Mouse (Mus musculus): ENCODE results near the gene E130114P18Rik. TPM values are rescaled to one million over a fixed set of nuclear protein-coding genes. Genes with fewer than 3 reads are reported as not detected.

Gene E130114P18Rik
- polyA plus RNA-seq, 1 experiment from 2014 or later: 0.35 TPM

DNA sequence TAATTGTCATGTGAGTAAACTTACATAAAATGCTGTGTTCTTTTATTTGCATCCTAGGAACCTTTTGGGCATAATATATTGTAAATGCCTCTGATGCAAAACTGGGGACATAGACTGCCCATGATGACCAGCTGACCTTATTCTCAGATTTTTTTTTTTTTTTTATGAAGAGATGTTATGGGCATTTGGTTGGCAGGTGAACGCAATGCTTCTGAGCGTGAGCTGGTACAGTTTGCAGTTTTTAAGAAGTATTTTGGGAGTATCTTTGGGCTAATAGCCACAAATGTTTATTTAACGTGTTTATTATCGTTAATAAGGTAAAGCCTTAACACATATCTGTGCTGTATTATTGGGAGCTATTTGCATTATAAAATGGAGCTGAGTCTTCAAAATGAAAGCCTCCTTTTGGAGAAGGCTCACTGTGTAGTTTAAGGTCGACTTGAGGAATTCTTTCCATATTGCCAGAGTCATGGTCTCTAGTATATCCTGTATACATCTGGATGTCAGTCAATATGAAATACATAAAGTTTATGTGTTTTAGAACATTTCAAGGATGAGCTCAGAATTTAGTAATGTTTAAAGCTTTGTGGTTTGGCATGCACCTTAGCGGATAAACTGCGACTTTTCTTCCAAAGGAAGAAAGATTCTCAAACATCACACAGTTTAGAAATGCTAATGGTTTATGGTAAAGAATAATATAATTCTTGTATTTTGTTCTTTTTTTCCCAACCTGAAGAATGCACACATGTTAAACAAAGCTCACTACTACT is 3.0 kb upstream of the E130114P18Rik start:
- Histone ChIP-seq H3K4me1 (ENCODE audit: control insufficient read depth, insufficient read depth, low read length) (no peaks in the 10 kb centered on the region), H3K4me3 (ENCODE audit: low read length) (no peak overlapping the region), H3K27me3 (ENCODE audit: control insufficient read depth, insufficient read depth, low read length) (peaks cover 48% of the 10 kb centered on the region), H3K4me2 (replicated peaks; ENCODE audit: low read depth, low read length) (no peak overlapping the region), H3K9me3 (ENCODE audit: control insufficient read depth, low read length) (no peaks in the 10 kb centered on the region), H3K36me3 (ENCODE audit: control insufficient read depth, insufficient read depth, low read length) (peaks cover 17% of the 10 kb centered on the region; the same call in 1 of the 2 replicates), H3K9ac (ENCODE audit: low read depth, low read length) (no peak overlapping the region), H3K27ac (ENCODE audit: low read depth, low read length) (no peak overlapping the region)
- ATAC-seq (ENCODE audit: low FRiP score, low TSS enrichment): no peak
- WGBS: 79% methylated on average over 7 of the region's 7 CpGs

DNA sequence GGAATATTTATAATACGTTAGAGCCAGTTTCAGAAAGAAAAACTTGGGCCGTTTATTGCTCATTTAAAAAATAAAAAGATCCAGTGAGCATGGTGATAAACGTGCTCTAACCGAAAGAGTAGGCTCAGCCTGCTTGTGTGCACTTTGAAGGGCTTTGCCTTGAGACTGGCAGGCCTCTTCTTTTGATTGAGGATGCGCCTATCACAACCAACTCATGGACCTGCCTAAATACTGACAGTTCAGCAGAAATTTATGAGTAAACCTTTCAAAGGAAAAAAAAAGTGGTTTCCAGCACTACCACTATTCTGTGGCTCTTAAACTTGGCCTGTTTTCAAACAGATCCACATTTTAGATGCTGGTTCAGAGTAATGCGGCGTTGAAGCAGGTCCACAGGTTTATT is 2.1 kb upstream of the E130114P18Rik start:
- H3K27me3 ChIP-seq (ENCODE audit: control insufficient read depth, insufficient read depth, low read length): peaks cover 40% of the 10 kb centered on the region
- H3K9me3 ChIP-seq (ENCODE audit: control insufficient read depth, low read length): no peaks in the 10 kb centered on the region

DNA sequence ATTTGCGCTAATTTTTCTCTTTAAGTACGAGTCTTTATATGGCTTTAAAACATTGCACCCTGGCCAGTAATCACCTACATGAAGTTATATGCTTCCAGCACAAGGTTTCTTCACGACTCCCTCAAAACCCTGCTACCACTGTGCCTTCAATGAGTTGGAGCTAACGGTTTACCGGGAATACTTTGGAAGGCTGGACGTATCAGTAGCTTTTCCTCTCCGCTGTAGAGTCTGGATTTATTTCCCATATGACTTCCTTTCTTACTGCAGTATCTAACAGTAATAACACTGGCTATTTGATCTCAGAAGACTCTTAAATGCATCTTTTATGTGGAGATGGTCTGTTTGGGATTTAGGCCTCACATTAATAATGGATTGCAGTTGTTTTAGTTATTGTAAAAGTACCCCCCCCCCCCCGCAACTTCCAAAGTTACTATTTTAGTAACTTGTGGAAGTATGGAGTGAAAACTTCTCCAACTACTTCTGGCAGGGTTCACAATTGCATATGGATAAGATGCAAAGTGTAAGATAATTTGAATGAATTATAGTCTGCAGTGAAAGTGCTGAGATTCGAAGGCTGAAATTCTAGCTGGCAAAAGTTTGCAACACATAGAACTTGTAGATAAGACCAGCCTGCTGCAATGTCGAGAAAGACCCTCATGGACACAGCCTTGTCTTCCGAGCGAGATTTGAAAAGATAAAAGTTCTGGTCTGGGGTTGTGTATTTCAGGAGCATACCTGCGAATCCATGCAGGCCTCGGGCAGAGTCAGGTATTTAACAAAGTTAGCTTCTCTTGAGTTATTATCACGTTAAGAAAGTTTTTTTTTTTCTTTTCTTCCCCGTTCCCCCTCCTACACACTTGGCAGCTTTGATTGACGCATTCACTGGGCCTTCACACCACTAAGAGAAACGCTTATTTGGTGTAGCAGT is 1.4 kb upstream of the E130114P18Rik start:
- Histone ChIP-seq H3K27ac (ENCODE audit: low read depth, low read length) (peak overlapping the region; percentile 91; the same call in 1 of the 2 replicates), H3K4me1 (ENCODE audit: control insufficient read depth, insufficient read depth, low read length) (no peaks in the 10 kb centered on the region), H3K4me3 (ENCODE audit: low read length) (peak overlapping the region; percentile 81), H3K9ac (ENCODE audit: low read depth, low read length) (peak overlapping the region; percentile 95), H3K9me3 (ENCODE audit: control insufficient read depth, low read length) (no peaks in the 10 kb centered on the region), H3K36me3 (ENCODE audit: control insufficient read depth, insufficient read depth, low read length) (peaks cover 11% of the 10 kb centered on the region; the same call in 1 of the 2 replicates), H3K27me3 (ENCODE audit: control insufficient read depth, insufficient read depth, low read length) (peaks cover 36% of the 10 kb centered on the region), H3K4me2 (replicated peaks; ENCODE audit: low read depth, low read length) (peak overlapping the region; percentile 72)
- no peak for ATAC-seq (ENCODE audit: low FRiP score, low TSS enrichment)
- 7% methylated on average over 18 of the region's 18 CpGs for WGBS

More for the DNA sequence above, 2.1 kb upstream of the E130114P18Rik start:
- ATAC-seq (ENCODE audit: low FRiP score, low TSS enrichment): no peak
- Histone ChIP-seq H3K27ac (ENCODE audit: low read depth, low read length) (no peak overlapping the region), H3K4me3 (ENCODE audit: low read length) (peak overlapping the region; percentile 81; the same call in 1 of the 2 replicates), H3K36me3 (ENCODE audit: control insufficient read depth, insufficient read depth, low read length) (peaks cover 14% of the 10 kb centered on the region; the same call in 1 of the 2 replicates), H3K4me2 (replicated peaks; ENCODE audit: low read depth, low read length) (peak overlapping the region; percentile 72), H3K4me1 (ENCODE audit: control insufficient read depth, insufficient read depth, low read length) (no peaks in the 10 kb centered on the region), H3K9ac (ENCODE audit: low read depth, low read length) (peak overlapping the region; percentile 37; the same call in 1 of the 2 replicates)
- WGBS: 33% methylated on average over 7 of the region's 7 CpGs

DNA sequence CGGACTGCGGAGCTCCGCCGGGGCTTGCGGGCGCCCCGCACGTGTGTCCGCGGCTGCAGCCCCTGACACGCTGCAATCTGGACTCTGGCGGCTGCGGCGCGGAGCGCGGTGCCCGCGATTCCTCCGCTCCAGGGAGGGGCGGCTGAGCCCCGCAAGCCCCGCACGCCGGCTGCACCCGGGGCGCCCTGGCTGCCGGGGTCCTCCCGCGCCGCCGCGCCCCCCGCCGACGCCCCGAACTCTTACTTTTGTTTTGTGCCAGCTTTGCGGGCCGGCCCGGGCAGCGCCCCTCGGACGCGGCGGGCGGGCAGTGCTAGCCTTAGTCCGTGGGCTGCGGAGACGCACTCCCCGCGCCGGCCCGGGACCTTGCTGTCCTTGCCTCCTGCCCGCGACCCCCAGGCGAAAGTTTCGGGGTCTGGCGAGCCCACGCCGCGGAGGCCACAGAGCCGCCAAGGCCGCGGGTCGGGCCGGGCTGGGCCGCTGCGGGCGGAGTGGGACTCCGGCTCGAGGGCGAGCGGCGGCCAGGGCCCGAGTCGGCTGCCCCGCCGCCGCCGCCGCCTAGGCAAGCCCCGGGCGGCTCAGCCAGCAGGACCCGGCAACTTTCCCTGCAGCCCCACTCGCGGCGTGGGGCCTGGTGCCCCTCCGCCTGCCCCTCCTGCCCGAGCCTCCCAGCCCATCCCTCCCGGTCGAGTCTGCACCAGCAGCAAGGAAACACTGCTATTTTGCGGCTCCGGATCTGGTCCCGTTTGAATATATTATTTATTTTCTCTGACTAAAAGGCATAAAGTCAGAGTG is 529 bp upstream of the E130114P18Rik start:
- H3K4me3 ChIP-seq (ENCODE audit: low read length): peak overlapping the region; percentile 81
- peaks cover 3% of the 10 kb centered on the region; the same call in 1 of the 2 replicates for H3K36me3 ChIP-seq (ENCODE audit: control insufficient read depth, insufficient read depth, low read length)
- peaks cover 30% of the 10 kb centered on the region for H3K27me3 ChIP-seq (ENCODE audit: control insufficient read depth, insufficient read depth, low read length)
- WGBS: under 1% methylated on average over 78 of the region's 94 CpGs
- H3K27ac ChIP-seq (ENCODE audit: low read depth, low read length): peak overlapping the region; percentile 91
- ATAC-seq (ENCODE audit: low FRiP score, low TSS enrichment): peak; percentile 22; the same call in 1 of the 2 replicates
- peak overlapping the region; percentile 95 for H3K9ac ChIP-seq (ENCODE audit: low read depth, low read length)
- H3K9me3 ChIP-seq (ENCODE audit: control insufficient read depth, low read length): no peaks in the 10 kb centered on the region
- H3K4me2 ChIP-seq (replicated peaks; ENCODE audit: low read depth, low read length): peak overlapping the region; percentile 72
- H3K4me1 ChIP-seq (ENCODE audit: control insufficient read depth, insufficient read depth, low read length): no peaks in the 10 kb centered on the region

DNA sequence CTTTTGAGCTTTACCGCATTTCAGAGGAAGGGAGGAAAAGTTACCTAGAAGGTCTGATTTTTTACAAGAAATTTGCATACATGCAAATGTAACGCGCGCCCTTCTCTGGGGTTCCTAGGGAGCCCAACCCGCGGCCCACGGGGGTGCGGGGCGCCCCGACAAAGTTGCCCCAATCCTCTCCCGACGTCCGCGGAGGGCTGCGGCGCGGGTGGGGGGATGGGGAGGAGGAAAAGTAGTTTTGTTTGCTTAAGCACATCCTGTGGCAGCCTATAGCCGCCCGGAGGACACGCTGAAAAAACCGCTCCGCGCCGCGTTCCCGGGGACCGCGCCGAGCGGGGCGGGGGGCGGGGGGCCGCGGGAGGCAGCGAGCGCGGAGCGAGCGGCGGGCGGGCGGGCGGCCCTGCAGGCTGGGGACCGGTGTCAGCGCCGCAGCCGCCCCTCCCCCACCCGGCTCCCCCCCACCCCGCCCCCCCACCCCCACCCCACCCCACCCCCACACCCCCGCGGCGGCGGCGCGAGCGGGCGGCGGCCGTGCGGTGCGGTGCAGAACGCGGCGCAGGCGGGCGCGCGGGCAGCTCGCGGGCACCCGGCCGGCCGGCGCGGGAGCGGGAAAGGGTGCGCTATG is 685 bp downstream of the E130114P18Rik start:
- Histone ChIP-seq H3K4me1 (ENCODE audit: control insufficient read depth, insufficient read depth, low read length) (no peaks in the 10 kb centered on the region), H3K9me3 (ENCODE audit: control insufficient read depth, low read length) (no peaks in the 10 kb centered on the region), H3K9ac (ENCODE audit: low read depth, low read length) (peak overlapping the region; percentile 95), H3K4me2 (replicated peaks; ENCODE audit: low read depth, low read length) (peak overlapping the region; percentile 72), H3K27me3 (ENCODE audit: control insufficient read depth, insufficient read depth, low read length) (peaks cover 23% of the 10 kb centered on the region), H3K4me3 (ENCODE audit: low read length) (peak overlapping the region; percentile 81), H3K36me3 (ENCODE audit: control insufficient read depth, insufficient read depth, low read length) (no peaks in the 10 kb centered on the region), H3K27ac (ENCODE audit: low read depth, low read length) (peak overlapping the region; percentile 91; the same call in 1 of the 2 replicates)
- peak; percentile 37 for ATAC-seq (ENCODE audit: low FRiP score, low TSS enrichment)
- WGBS: under 1% methylated on average over 38 of the region's 77 CpGs

DNA sequence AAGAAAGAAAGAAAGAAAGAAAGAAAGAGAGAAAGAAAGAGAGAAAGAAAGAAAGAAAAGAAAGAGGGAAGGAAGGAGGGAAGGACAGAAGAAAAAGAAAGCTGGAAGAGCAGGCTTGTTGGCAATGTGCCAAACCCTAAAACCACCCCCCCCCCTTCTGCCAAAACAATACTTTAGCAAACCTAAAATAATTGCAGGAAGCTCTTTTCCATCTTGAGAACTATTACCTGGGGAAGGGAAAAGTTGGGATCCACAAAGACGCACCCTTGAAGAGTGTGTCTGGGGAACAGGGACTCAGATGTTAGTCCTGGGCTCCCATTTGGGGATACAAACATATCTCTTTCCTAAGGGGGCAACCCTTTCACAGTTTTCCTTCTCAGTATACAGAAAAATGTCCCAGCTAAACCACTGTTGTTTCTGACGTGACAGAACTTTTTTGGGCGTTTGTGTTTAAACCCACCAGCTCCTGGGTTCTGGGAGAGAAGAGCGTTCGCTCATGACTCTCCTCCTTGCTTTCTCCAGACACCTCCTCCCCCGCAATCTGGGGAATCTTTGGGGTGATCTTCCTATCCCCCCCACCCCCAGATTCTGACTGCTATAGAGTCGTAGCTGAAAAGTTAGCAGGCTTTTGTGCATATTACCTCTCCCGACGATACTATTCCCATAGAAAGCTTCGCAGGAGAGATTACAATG is 1.3 kb downstream of the E130114P18Rik start:
- peak overlapping the region; percentile 69; the same call in 1 of the 2 replicates for H3K27ac ChIP-seq (ENCODE audit: low read depth, low read length)
- under 1% methylated on average over 10 of the region's 10 CpGs for WGBS
- peaks cover 23% of the 10 kb centered on the region for H3K27me3 ChIP-seq (ENCODE audit: control insufficient read depth, insufficient read depth, low read length)
- H3K36me3 ChIP-seq (ENCODE audit: control insufficient read depth, insufficient read depth, low read length): no peaks in the 10 kb centered on the region
- peak overlapping the region; percentile 72 for H3K4me2 ChIP-seq (replicated peaks; ENCODE audit: low read depth, low read length)
- no peak for ATAC-seq (ENCODE audit: low FRiP score, low TSS enrichment)
- peak overlapping the region; percentile 81 for H3K4me3 ChIP-seq (ENCODE audit: low read length)
- peak overlapping the region; percentile 95; the same call in 1 of the 2 replicates for H3K9ac ChIP-seq (ENCODE audit: low read depth, low read length)
- no peaks in the 10 kb centered on the region for H3K9me3 ChIP-seq (ENCODE audit: control insufficient read depth, low read length)
- no peaks in the 10 kb centered on the region for H3K4me1 ChIP-seq (ENCODE audit: control insufficient read depth, insufficient read depth, low read length)

DNA sequence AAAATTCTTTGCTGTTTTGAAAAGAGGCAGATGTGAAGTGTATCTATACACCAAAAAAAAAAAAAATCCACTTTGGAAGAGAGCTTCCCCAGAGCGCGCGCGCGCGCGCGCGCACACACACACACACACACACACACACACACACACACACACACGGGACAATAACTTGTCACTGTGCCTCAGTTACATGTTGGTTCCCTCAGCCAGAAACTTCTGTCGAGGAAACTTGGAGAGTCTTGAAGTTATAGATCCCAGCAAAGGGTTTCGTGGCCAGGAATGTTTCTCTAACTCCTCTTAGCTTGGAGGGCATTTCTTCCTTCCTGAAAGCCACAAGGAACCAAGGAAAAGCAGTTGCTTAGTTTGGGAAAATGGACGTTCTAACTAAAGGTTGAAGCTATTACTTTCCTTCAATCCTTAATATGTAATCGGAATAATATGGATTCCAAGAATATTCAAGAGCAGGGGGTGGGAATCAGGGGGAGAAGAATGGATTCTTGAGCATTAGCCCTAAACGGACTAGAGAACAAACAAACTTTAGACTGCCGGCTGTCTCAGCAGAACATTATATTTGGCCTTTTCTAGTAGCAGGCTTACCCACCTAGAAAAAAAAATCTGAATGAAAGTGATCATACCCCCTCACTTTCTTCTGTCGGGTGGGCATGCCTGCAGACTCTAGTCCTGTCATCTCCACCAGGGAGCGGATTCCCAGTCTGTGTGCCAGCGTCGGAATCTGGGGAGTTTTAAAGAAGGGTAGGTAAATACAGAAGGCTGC is 2.2 kb downstream of the E130114P18Rik start:
- peak overlapping the region; percentile 34; the same call in 1 of the 2 replicates for H3K9ac ChIP-seq (ENCODE audit: low read depth, low read length)
- no peak for ATAC-seq (ENCODE audit: low FRiP score, low TSS enrichment)
- H3K9me3 ChIP-seq (ENCODE audit: control insufficient read depth, low read length): no peaks in the 10 kb centered on the region
- WGBS: under 1% methylated on average over 20 of the region's 20 CpGs
- H3K4me3 ChIP-seq (ENCODE audit: low read length): peak overlapping the region; percentile 22
- peak overlapping the region; percentile 69 for H3K27ac ChIP-seq (ENCODE audit: low read depth, low read length)
- H3K4me2 ChIP-seq (replicated peaks; ENCODE audit: low read depth, low read length): peak overlapping the region; percentile 72
- peaks cover 20% of the 10 kb centered on the region for H3K27me3 ChIP-seq (ENCODE audit: control insufficient read depth, insufficient read depth, low read length)
- no peaks in the 10 kb centered on the region for H3K36me3 ChIP-seq (ENCODE audit: control insufficient read depth, insufficient read depth, low read length)
- no peaks in the 10 kb centered on the region for H3K4me1 ChIP-seq (ENCODE audit: control insufficient read depth, insufficient read depth, low read length)

Measured in kidney, embryonic 14.5 days (tissue).